In genomic region chr3:21633600-21634221, GRCm38 (mm10) we compare ENCODE assay signal across 8 mouse cellular contexts.
A peak's percentile ranks its signal among the peaks of the same experiment; 100 is the strongest.
DNase-seq lines count a peak whose midpoint lies in the region; ATAC-seq lines count a peak whose summit lies in the region.

No protein-coding gene starts in this region.

- no peak overlapping the region for H3K9ac ChIP-seq in hindbrain, embryonic 14.5 days
- H3K9ac ChIP-seq in midbrain, embryonic 13.5 days (replicated peaks): no peak overlapping the region

- no peaks in the 10 kb centered on the region for H3K9me3 ChIP-seq in hindbrain, embryonic 14.5 days (ENCODE audit: control insufficient read depth, low read length)
- H3K9me3 ChIP-seq in midbrain, embryonic 13.5 days: no peaks in the 10 kb centered on the region

- H3K36me3 ChIP-seq in hindbrain, embryonic 14.5 days (replicated peaks; ENCODE audit: control insufficient read depth, insufficient read depth): no peaks in the 10 kb centered on the region
- no peaks in the 10 kb centered on the region for H3K36me3 ChIP-seq in midbrain, embryonic 13.5 days

- DNase-seq in layer of hippocampus, adult 11-12 months (ENCODE audit: low spot score): peak; percentile 15
- no peak for DNase-seq in layer of hippocampus, postnatal 25 days (ENCODE audit: extremely low spot score in 1 of 2, low spot score in 1 of 2)
- DNase-seq in brain, embryonic 18.5 days (ENCODE audit: low read depth, low spot score): peak; percentile 69
- DNase-seq in hindbrain, embryonic 14.5 days (ENCODE audit: low spot score): peak; percentile 52
- no peak for DNase-seq in urinary bladder, postnatal 25 days (ENCODE audit: low spot score)
- no peak for DNase-seq in retina, postnatal 1 day

- WGBS in hindbrain, embryonic 14.5 days: 43% methylated on average over 1 of the region's 1 CpGs
- WGBS in midbrain, embryonic 13.5 days: 59% methylated on average over 1 of the region's 1 CpGs

- peak; percentile 89 for ATAC-seq in hindbrain, embryonic 14.5 days (ENCODE audit: low FRiP score)
- peak; percentile 92 for ATAC-seq in midbrain, embryonic 13.5 days
- ATAC-seq in erythroid progenitor cell, adult 5-6 weeks (replicated peaks; ENCODE audit: low FRiP score, poor library complexity, severe bottlenecking): no peak

- H3K27ac ChIP-seq in hindbrain, embryonic 14.5 days: peak overlapping the region; percentile 11; the same call in 1 of the 2 replicates
- H3K27ac ChIP-seq in midbrain, embryonic 13.5 days: peak overlapping the region; percentile 41; the same call in 1 of the 2 replicates

- no peaks in the 10 kb centered on the region for H3K4me1 ChIP-seq in hindbrain, embryonic 14.5 days (replicated peaks; ENCODE audit: control insufficient read depth, insufficient read depth, low read length)
- H3K4me1 ChIP-seq in midbrain, embryonic 13.5 days (replicated peaks): peaks cover 7% of the 10 kb centered on the region; the same call in 1 of the 2 replicates

- no peak overlapping the region for H3K4me2 ChIP-seq in hindbrain, embryonic 14.5 days (replicated peaks)
- H3K4me2 ChIP-seq in midbrain, embryonic 13.5 days (replicated peaks): no peak overlapping the region

- no peak overlapping the region for H3K4me3 ChIP-seq in hindbrain, embryonic 14.5 days (replicated peaks; ENCODE audit: low read length)
- H3K4me3 ChIP-seq in midbrain, embryonic 13.5 days (replicated peaks): no peak overlapping the region

- no peaks in the 10 kb centered on the region for H3K27me3 ChIP-seq in hindbrain, embryonic 14.5 days (ENCODE audit: control insufficient read depth, insufficient read depth, low read length)
- no peaks in the 10 kb centered on the region for H3K27me3 ChIP-seq in midbrain, embryonic 13.5 days

Comparison
In these comparisons a context has a peak if more than half of its experiments do, and no peak if none do; other contexts are left out.
1. DNase-seq: peak in layer of hippocampus, adult 11-12 months (single experiment), brain, embryonic 18.5 days (single experiment) and hindbrain, embryonic 14.5 days (single experiment); none in layer of hippocampus, postnatal 25 days (0 of 2), urinary bladder, postnatal 25 days (single experiment) and retina, postnatal 1 day (single experiment).